Mouse (Mus musculus): Measurements from ENCODE around the gene Ptk7. TPM values are rescaled to one million over a fixed set of nuclear protein-coding genes. Genes with fewer than 3 reads are reported as not detected.
"Not testable (repeated sequence)": the region's sequence is repeated elsewhere in the genome, so short reads cannot be mapped to it uniquely, and the experiment has no call there.

Ptk7 gene
- polyA plus RNA-seq, 1 experiment from 2014 or later, result 43.3 TPM

GRCm38 (mm10) chr17:46574535-46574934 lies 54.8 kb downstream of the Ptk7 start:
- Histone ChIP-seq H3K4me3 (ENCODE audit: low read depth, low read length) (no peak overlapping the region), H3K4me2 (ENCODE audit: low read depth, low read length, severe bottlenecking) (no peak overlapping the region), H3K9ac (ENCODE audit: low read length) (no peak overlapping the region), H3K4me1 (replicated peaks; ENCODE audit: control insufficient read depth, insufficient read depth, low read length) (no peaks in the 10 kb centered on the region), H3K27ac (ENCODE audit: low read depth, low read length) (no peak overlapping the region), H3K27me3 (ENCODE audit: control insufficient read depth, insufficient read depth, low read length) (no peaks in the 10 kb centered on the region), H3K36me3 (ENCODE audit: control insufficient read depth, insufficient read depth, low read length) (peaks cover 8% of the 10 kb centered on the region; the same call in 1 of the 2 replicates), H3K9me3 (ENCODE audit: control insufficient read depth, low read length) (no peaks in the 10 kb centered on the region)
- WGBS, result 92% methylated on average over 7 of the region's 7 CpGs
- DNase-seq (ENCODE audit: low spot score), result no peak
- ATAC-seq (replicated peaks; ENCODE audit: low FRiP score), result no peak

GRCm38 (mm10) chr17:46571005-46571404 lies 58.3 kb downstream of the Ptk7 start:
- H3K4me1 ChIP-seq (replicated peaks; ENCODE audit: control insufficient read depth, insufficient read depth, low read length), result no peaks in the 10 kb centered on the region
- no peaks in the 10 kb centered on the region for H3K27me3 ChIP-seq (ENCODE audit: control insufficient read depth, insufficient read depth, low read length)
- ATAC-seq (replicated peaks; ENCODE audit: low FRiP score), result no peak
- 91% methylated on average over 11 of the region's 11 CpGs for WGBS
- peaks cover 11% of the 10 kb centered on the region; the same call in 1 of the 2 replicates for H3K36me3 ChIP-seq (ENCODE audit: control insufficient read depth, insufficient read depth, low read length)
- no peak overlapping the region for H3K9ac ChIP-seq (ENCODE audit: low read length)
- no peak for DNase-seq (ENCODE audit: low spot score)
- no peak overlapping the region for H3K4me2 ChIP-seq (ENCODE audit: low read depth, low read length, severe bottlenecking)
- H3K9me3 ChIP-seq (ENCODE audit: control insufficient read depth, low read length), result no peaks in the 10 kb centered on the region
- H3K4me3 ChIP-seq (ENCODE audit: low read depth, low read length), result no peak overlapping the region
- H3K27ac ChIP-seq (ENCODE audit: low read depth, low read length), result no peak overlapping the region

- Histone ChIP-seq H3K27me3 (ENCODE audit: control insufficient read depth, insufficient read depth, low read length) (no peaks in the 10 kb centered on the region), H3K4me3 (ENCODE audit: low read depth, low read length) (no peak overlapping the region), H3K36me3 (ENCODE audit: control insufficient read depth, insufficient read depth, low read length) (no peaks in the 10 kb centered on the region; the same call in 1 of the 2 replicates), H3K4me1 (replicated peaks; ENCODE audit: control insufficient read depth, insufficient read depth, low read length) (peaks cover 6% of the 10 kb centered on the region), H3K9me3 (ENCODE audit: control insufficient read depth, low read length) (no peaks in the 10 kb centered on the region), H3K4me2 (ENCODE audit: low read depth, low read length, severe bottlenecking) (no peak overlapping the region), H3K27ac (ENCODE audit: low read depth, low read length) (no peak overlapping the region), H3K9ac (ENCODE audit: low read length) (no peak overlapping the region)
- ATAC-seq (replicated peaks; ENCODE audit: low FRiP score) (no peak), DNase-seq (ENCODE audit: low spot score) (no peak)
- WGBS, result 88% methylated on average over 6 of the region's 6 CpGs
Observed at GRCm38 (mm10) chr17:46559146-46559545, 70.2 kb downstream of the Ptk7 start.

- WGBS, result 88% methylated on average over 5 of the region's 5 CpGs
- H3K9ac ChIP-seq (ENCODE audit: low read length), result no peak overlapping the region
- H3K4me1 ChIP-seq (replicated peaks; ENCODE audit: control insufficient read depth, insufficient read depth, low read length), result peaks cover 16% of the 10 kb centered on the region
- DNase-seq (ENCODE audit: low spot score) (no peak), ATAC-seq (replicated peaks; ENCODE audit: low FRiP score) (no peak)
- H3K27ac ChIP-seq (ENCODE audit: low read depth, low read length), result no peak overlapping the region
- no peak overlapping the region for H3K4me3 ChIP-seq (ENCODE audit: low read depth, low read length)
- H3K9me3 ChIP-seq (ENCODE audit: control insufficient read depth, low read length), result no peaks in the 10 kb centered on the region
- H3K4me2 ChIP-seq (ENCODE audit: low read depth, low read length, severe bottlenecking), result no peak overlapping the region
- no peaks in the 10 kb centered on the region for H3K27me3 ChIP-seq (ENCODE audit: control insufficient read depth, insufficient read depth, low read length)
- H3K36me3 ChIP-seq (ENCODE audit: control insufficient read depth, insufficient read depth, low read length), result no peaks in the 10 kb centered on the region
Observed at GRCm38 (mm10) chr17:46558151-46558550, 71.2 kb downstream of the Ptk7 start.

- not testable (repeated sequence) for H3K27ac ChIP-seq (ENCODE audit: low read depth, low read length); H3K9ac ChIP-seq (ENCODE audit: low read length); H3K36me3 ChIP-seq (ENCODE audit: control insufficient read depth, insufficient read depth, low read length); H3K4me3 ChIP-seq (ENCODE audit: low read depth, low read length); H3K9me3 ChIP-seq (ENCODE audit: control insufficient read depth, low read length); H3K27me3 ChIP-seq (ENCODE audit: control insufficient read depth, insufficient read depth, low read length); DNase-seq (ENCODE audit: low spot score); ATAC-seq (replicated peaks; ENCODE audit: low FRiP score)
- Histone ChIP-seq H3K4me2 (ENCODE audit: low read depth, low read length, severe bottlenecking) (0 out of 2 replicates have a peak overlapping the region, but pooled peaks have one; percentile 62), H3K4me1 (replicated peaks; ENCODE audit: control insufficient read depth, insufficient read depth, low read length) (peaks cover 22% of the 10 kb centered on the region)
Observed at GRCm38 (mm10) chr17:46557321-46557720, 72.0 kb downstream of the Ptk7 start.

GRCm38 (mm10) chr17:46556584-46556945 lies 72.7 kb downstream of the Ptk7 start:
- ATAC-seq (replicated peaks; ENCODE audit: low FRiP score) (no peak; the same call in 1 of the 2 replicates), DNase-seq (ENCODE audit: low spot score) (peak; percentile 72)
- H3K4me2 ChIP-seq (ENCODE audit: low read depth, low read length, severe bottlenecking), result peak overlapping the region; percentile 62
- peak overlapping the region; percentile 97 for H3K4me3 ChIP-seq (ENCODE audit: low read depth, low read length)
- H3K27me3 ChIP-seq (ENCODE audit: control insufficient read depth, insufficient read depth, low read length), result no peaks in the 10 kb centered on the region
- peak overlapping the region; percentile 31; the same call in 1 of the 2 replicates for H3K27ac ChIP-seq (ENCODE audit: low read depth, low read length)
- peak overlapping the region; percentile 51 for H3K9ac ChIP-seq (ENCODE audit: low read length)
- H3K4me1 ChIP-seq (replicated peaks; ENCODE audit: control insufficient read depth, insufficient read depth, low read length), result peaks cover 24% of the 10 kb centered on the region
- no peaks in the 10 kb centered on the region for H3K36me3 ChIP-seq (ENCODE audit: control insufficient read depth, insufficient read depth, low read length)
- H3K9me3 ChIP-seq (ENCODE audit: control insufficient read depth, low read length), result no peaks in the 10 kb centered on the region
- 2% methylated on average over 11 of the region's 11 CpGs for WGBS

GRCm38 (mm10) chr17:46555673-46556583 lies 73.4 kb downstream of the Ptk7 start, which contains the start of gene Srf:
Gene Srf, minus strand, starts transcription at chr17:46556175.
- H3K4me2 ChIP-seq (ENCODE audit: low read depth, low read length, severe bottlenecking), result peak within 1 kb of the TSS; percentile 90
- ATAC-seq (replicated peaks; ENCODE audit: low FRiP score) (peak; percentile 93), DNase-seq (ENCODE audit: low spot score) (peak; percentile 97)
- H3K4me1 ChIP-seq (replicated peaks; ENCODE audit: control insufficient read depth, insufficient read depth, low read length), result peaks cover 24% of the 10 kb centered on the region
- no peaks in the 10 kb centered on the region for H3K9me3 ChIP-seq (ENCODE audit: control insufficient read depth, low read length)
- under 1% methylated on average over 78 of the region's 87 CpGs for WGBS
- no peaks in the 10 kb centered on the region for H3K36me3 ChIP-seq (ENCODE audit: control insufficient read depth, insufficient read depth, low read length)
- H3K4me3 ChIP-seq (ENCODE audit: low read depth, low read length), result peak within 1 kb of the TSS; percentile 97
- no peaks in the 10 kb centered on the region for H3K27me3 ChIP-seq (ENCODE audit: control insufficient read depth, insufficient read depth, low read length)
- peak within 1 kb of the TSS; percentile 71 for H3K27ac ChIP-seq (ENCODE audit: low read depth, low read length)
- H3K9ac ChIP-seq (ENCODE audit: low read length), result peak within 1 kb of the TSS; percentile 91

GRCm38 (mm10) chr17:46554977-46555672 lies 74.2 kb downstream of the Ptk7 start:
- WGBS, result under 1% methylated on average over 75 of the region's 75 CpGs
- no peaks in the 10 kb centered on the region; the same call in 1 of the 2 replicates for H3K36me3 ChIP-seq (ENCODE audit: control insufficient read depth, insufficient read depth, low read length)
- H3K4me3 ChIP-seq (ENCODE audit: low read depth, low read length), result peak overlapping the region; percentile 97
- DNase-seq (ENCODE audit: low spot score) (peak; percentile 84), ATAC-seq (replicated peaks; ENCODE audit: low FRiP score) (peak; percentile 4; the same call in 1 of the 2 replicates)
- no peaks in the 10 kb centered on the region for H3K27me3 ChIP-seq (ENCODE audit: control insufficient read depth, insufficient read depth, low read length)
- H3K9me3 ChIP-seq (ENCODE audit: control insufficient read depth, low read length), result no peaks in the 10 kb centered on the region
- H3K27ac ChIP-seq (ENCODE audit: low read depth, low read length), result peak overlapping the region; percentile 71
- peak overlapping the region; percentile 91 for H3K9ac ChIP-seq (ENCODE audit: low read length)
- H3K4me2 ChIP-seq (ENCODE audit: low read depth, low read length, severe bottlenecking), result peak overlapping the region; percentile 90
- H3K4me1 ChIP-seq (replicated peaks; ENCODE audit: control insufficient read depth, insufficient read depth, low read length), result peaks cover 24% of the 10 kb centered on the region
